Mouse (Mus musculus): ENCODE measurements around the gene Gm10300.

DNA sequence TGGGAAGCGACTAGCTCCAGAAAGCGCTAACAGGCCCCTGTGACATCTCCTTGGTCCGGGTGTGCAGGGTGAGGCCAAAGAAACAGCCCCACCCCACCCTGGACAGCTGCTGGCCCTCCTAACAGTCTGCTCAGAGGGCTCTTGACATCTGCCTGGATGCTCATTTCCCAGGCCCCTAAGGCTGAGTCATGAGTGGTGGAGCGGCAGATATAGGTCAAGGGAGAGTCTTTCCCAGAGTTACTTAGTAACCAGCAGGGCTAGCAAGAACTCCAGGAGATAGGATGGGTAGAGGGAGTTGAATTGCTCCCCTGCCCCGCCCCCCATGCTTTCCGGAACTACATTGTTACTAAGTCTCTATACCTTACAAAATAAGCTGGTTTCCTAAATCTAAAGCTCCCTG lies 18.6 kb downstream of the Gm10300 start:
- TF ChIP-seq TBP (conservative IDR thresholded peaks at IDR 0.05; ENCODE audit: low read depth, low read length), result no peak
- TF ChIP-seq CTCF (conservative IDR thresholded peaks at IDR 0.05 in 1 of 2, IDR thresholded peaks at IDR 0.05 in 1 of 2; ENCODE audit: low read depth in 2 of 2, low read length in 2 of 2), result no peak
- TF ChIP-seq EP300 (IDR thresholded peaks at IDR 0.05; ENCODE audit: low read length), result no peak

Measured in CH12.LX (cell line).